ENCODE assay signal across 8 mouse cellular contexts in the genomic region with DNA sequence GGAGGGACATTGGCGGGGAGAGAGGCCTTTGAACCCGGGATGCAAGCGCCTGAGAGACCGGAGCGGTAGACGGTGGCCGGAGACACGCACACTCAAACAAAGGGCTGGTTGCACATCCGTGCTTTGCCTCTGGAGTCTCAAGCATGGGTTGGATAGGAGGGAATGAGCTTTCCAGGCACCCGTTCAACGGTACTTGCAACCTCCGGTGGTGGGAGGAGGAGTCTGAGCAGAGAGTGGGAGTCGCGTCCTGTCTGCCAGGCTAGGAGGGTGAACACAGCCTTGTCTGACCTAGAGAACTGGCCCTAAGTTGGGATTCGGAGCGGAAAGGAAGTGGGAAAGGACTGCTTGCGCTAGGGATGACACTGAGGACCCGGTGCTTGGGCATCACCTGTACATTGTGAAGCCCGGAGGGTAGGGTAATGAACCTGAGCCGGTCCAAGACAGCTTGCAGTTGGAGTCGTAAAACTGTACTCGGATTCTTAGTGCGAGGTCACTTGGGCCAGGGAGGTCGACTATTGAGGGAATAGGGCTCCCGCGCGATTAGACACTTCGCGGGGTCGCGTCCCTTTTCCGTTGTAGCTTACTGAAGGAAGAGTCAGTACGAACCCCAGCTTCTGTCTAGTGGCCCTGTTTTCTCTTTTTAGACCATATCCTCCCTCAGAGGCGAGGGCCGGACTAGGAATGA. TPM values are rescaled to one million over a fixed set of nuclear protein-coding genes. Genes with fewer than 3 reads are reported as not detected.
DNase-seq lines count a peak whose midpoint lies in the region; ATAC-seq lines count a peak whose summit lies in the region.

No protein-coding gene starts in this region.

- H3K4me1 ChIP-seq in embryonic facial prominence, embryonic 11.5 days (ENCODE audit: control insufficient read depth, insufficient read depth, low read length): peaks cover 2% of the 10 kb centered on the region
- H3K4me1 ChIP-seq in limb, embryonic 10.5 days: peaks cover 30% of the 10 kb centered on the region
- peaks cover 34% of the 10 kb centered on the region for H3K4me1 ChIP-seq in midbrain, embryonic 10.5 days

- peak; percentile 92 for DNase-seq in 3T3-L1 (ENCODE audit: low read depth, low spot score)
- DNase-seq in adrenal gland, postnatal 10 days: peak; percentile 79
- peak; percentile 77 for DNase-seq in embryonic facial prominence, embryonic 11.5 days (ENCODE audit: low spot score)
- peak; percentile 80 for DNase-seq in heart, adult 18-20 months
- peak; percentile 77 for DNase-seq in kidney, adult 11 months
- DNase-seq in limb, embryonic 10.5 days (ENCODE audit: low spot score): peak; percentile 78
- DNase-seq in midbrain, embryonic 10.5 days (ENCODE audit: low spot score): peak; percentile 77
- peak; percentile 24 to 45 for DNase-seq in spleen, postnatal 36 days (ENCODE audit: low spot score in 2 of 2)

- peak overlapping the region; percentile 81 for H3K4me3 ChIP-seq in embryonic facial prominence, embryonic 11.5 days (ENCODE audit: low read depth, low read length)
- H3K4me3 ChIP-seq in limb, embryonic 10.5 days: peak overlapping the region; percentile 87
- H3K4me3 ChIP-seq in midbrain, embryonic 10.5 days: peak overlapping the region; percentile 79

- H3K4me2 ChIP-seq in embryonic facial prominence, embryonic 11.5 days (ENCODE audit: low read depth, low read length): peak overlapping the region; percentile 49

- no peaks in the 10 kb centered on the region for H3K9me3 ChIP-seq in embryonic facial prominence, embryonic 11.5 days (replicated peaks; ENCODE audit: control insufficient read depth, low read length)
- no peaks in the 10 kb centered on the region for H3K9me3 ChIP-seq in limb, embryonic 10.5 days (replicated peaks)
- H3K9me3 ChIP-seq in midbrain, embryonic 10.5 days (replicated peaks): no peaks in the 10 kb centered on the region

- peaks cover 13% of the 10 kb centered on the region for H3K36me3 ChIP-seq in embryonic facial prominence, embryonic 11.5 days (replicated peaks; ENCODE audit: control insufficient read depth, insufficient read depth, low read depth, low read length)
- H3K36me3 ChIP-seq in limb, embryonic 10.5 days: peaks cover 40% of the 10 kb centered on the region
- H3K36me3 ChIP-seq in midbrain, embryonic 10.5 days: peaks cover 41% of the 10 kb centered on the region

- peak overlapping the region; percentile 88 for H3K27ac ChIP-seq in embryonic facial prominence, embryonic 11.5 days (replicated peaks; ENCODE audit: low read depth, low read length)
- peak overlapping the region; percentile 98 for H3K27ac ChIP-seq in limb, embryonic 10.5 days
- peak overlapping the region; percentile 99 for H3K27ac ChIP-seq in midbrain, embryonic 10.5 days (replicated peaks)

- WGBS in embryonic facial prominence, embryonic 11.5 days: 1% methylated on average over 35 of the region's 35 CpGs
- whole genome bisulfite sequencing in limb, embryonic 10.5 days: 1% methylated on average over 35 of the region's 35 CpGs
- 1% methylated on average over 35 of the region's 35 CpGs for WGBS in midbrain, embryonic 10.5 days

- ATAC-seq in embryonic facial prominence, embryonic 11.5 days (replicated peaks; ENCODE audit: insufficient number of reproducible peaks, low FRiP score, low TSS enrichment, low read depth): peak; percentile 78

- peak overlapping the region; percentile 98 for H3K9ac ChIP-seq in embryonic facial prominence, embryonic 11.5 days (replicated peaks; ENCODE audit: low read length)

- no peaks in the 10 kb centered on the region for H3K27me3 ChIP-seq in embryonic facial prominence, embryonic 11.5 days (ENCODE audit: control insufficient read depth, insufficient read depth, low read length)
- H3K27me3 ChIP-seq in limb, embryonic 10.5 days (ENCODE audit: low read depth, poor library complexity, severe bottlenecking): no peaks in the 10 kb centered on the region
- no peaks in the 10 kb centered on the region for H3K27me3 ChIP-seq in midbrain, embryonic 10.5 days (ENCODE audit: low read depth, poor library complexity, severe bottlenecking)

RNA-seq across cellular contexts. Expression of a gene that starts 0.8 kb away (rescaled TPM):
- total RNA-seq in adrenal gland, postnatal 10 days (2021): 100 to 1,000 TPM; 177 to 270 TPM
- 125 and 130 TPM in 2 replicates for polyA plus RNA-seq in embryonic facial prominence, embryonic 11.5 days (2014; fragmentation: Nextera tagmentation; extraction: Ambion mirVana)
- 10 to 100 TPM; 23.6 to 26.1 TPM for total RNA-seq in heart, adult 18-20 months (2021)
- 142 and 155 TPM in 2 replicates for polyA plus RNA-seq in limb, embryonic 10.5 days (2016; fragmentation: Nextera tagmentation; extraction: Ambion mirVana)
- polyA plus RNA-seq in midbrain, embryonic 10.5 days (2016; fragmentation: Nextera tagmentation; extraction: Ambion mirVana): 171 and 192 TPM in 2 replicates

RNA-seq across cellular contexts. Expression of a gene that starts 20.4 kb away (rescaled TPM):
- total RNA-seq in adrenal gland, postnatal 10 days (2021): 100 to 1,000 TPM; 166 to 181 TPM
- 344 and 377 TPM in 2 replicates for polyA plus RNA-seq in embryonic facial prominence, embryonic 11.5 days (2014; fragmentation: Nextera tagmentation; extraction: Ambion mirVana)
- total RNA-seq in heart, adult 18-20 months (2021): 100 to 1,000 TPM; 138 to 161 TPM
- 420 and 432 TPM in 2 replicates for polyA plus RNA-seq in limb, embryonic 10.5 days (2016; fragmentation: Nextera tagmentation; extraction: Ambion mirVana)
- 351 and 361 TPM in 2 replicates for polyA plus RNA-seq in midbrain, embryonic 10.5 days (2016; fragmentation: Nextera tagmentation; extraction: Ambion mirVana)

RNA-seq across cellular contexts. Expression of a gene that starts 20.5 kb away (rescaled TPM):
- total RNA-seq in adrenal gland, postnatal 10 days (2021): 10 to 100 TPM; 20.7 to 21.9 TPM
- polyA plus RNA-seq in embryonic facial prominence, embryonic 11.5 days (2014; fragmentation: Nextera tagmentation; extraction: Ambion mirVana): 130 and 134 TPM in 2 replicates
- total RNA-seq in heart, adult 18-20 months (2021): 1 to 10 TPM; 4.7 to 5.2 TPM
- polyA plus RNA-seq in limb, embryonic 10.5 days (2016; fragmentation: Nextera tagmentation; extraction: Ambion mirVana): 188 and 204 TPM in 2 replicates
- 165 and 188 TPM in 2 replicates for polyA plus RNA-seq in midbrain, embryonic 10.5 days (2016; fragmentation: Nextera tagmentation; extraction: Ambion mirVana)

RNA-seq across cellular contexts. Expression of a gene that starts 57.1 kb away (rescaled TPM):
- 1 to 10 TPM; 4.9 to 6.4 TPM for total RNA-seq in adrenal gland, postnatal 10 days (2021)
- polyA plus RNA-seq in embryonic facial prominence, embryonic 11.5 days (2014; fragmentation: Nextera tagmentation; extraction: Ambion mirVana): 2.4 and 2.6 TPM in 2 replicates
- total RNA-seq in heart, adult 18-20 months (2021): 1 to 10 TPM; 4.2 to 6.2 TPM
- 6.8 and 8.4 TPM in 2 replicates for polyA plus RNA-seq in limb, embryonic 10.5 days (2016; fragmentation: Nextera tagmentation; extraction: Ambion mirVana)
- 2.1 and 2.2 TPM in 2 replicates for polyA plus RNA-seq in midbrain, embryonic 10.5 days (2016; fragmentation: Nextera tagmentation; extraction: Ambion mirVana)

Comparison
In these comparisons a context has a peak if more than half of its experiments do, and no peak if none do; other contexts are left out.
1. Peak in every context shown above with its lines: DNase-seq, ATAC-seq, H3K4me3 ChIP-seq and H3K27ac ChIP-seq.
2. DNase-seq: peak in every context shown above with its lines; median percentile 92 in 3T3-L1; 80 in heart, adult 18-20 months; 79 in adrenal gland, postnatal 10 days; 78 in limb, embryonic 10.5 days; 77 in embryonic facial prominence, embryonic 11.5 days; 77 in kidney, adult 11 months; 77 in midbrain, embryonic 10.5 days; 34 in spleen, postnatal 36 days.